ENCODE assay signal across 8 mouse cellular contexts in genomic region chr7:44484841-44485571, GRCm38 (mm10). TPM values are rescaled to one million over a fixed set of nuclear protein-coding genes. Genes with fewer than 3 reads are reported as not detected.
DNase-seq lines count a peak whose midpoint lies in the region; ATAC-seq and TF ChIP-seq lines count a peak whose summit lies in the region.

No protein-coding gene starts in this region.

- no peaks in the 10 kb centered on the region for H3K9me3 ChIP-seq in embryonic facial prominence, embryonic 14.5 days (ENCODE audit: control insufficient read depth, low read length)
- no peaks in the 10 kb centered on the region for H3K9me3 ChIP-seq in heart, embryonic 12.5 days (replicated peaks)
- H3K9me3 ChIP-seq in kidney, embryonic 15.5 days (replicated peaks), result no peaks in the 10 kb centered on the region

- TF ChIP-seq POLR2A in bone marrow, adult 2 months (IDR thresholded peaks at IDR 0.05; ENCODE audit: borderline replicate concordance, control insufficient read depth, low read depth, low read length), result no peak

- peak; percentile 66; the same call in 1 of the 2 replicates for ATAC-seq in embryonic facial prominence, embryonic 14.5 days (ENCODE audit: low read depth)
- no peak for ATAC-seq in heart, embryonic 12.5 days (ENCODE audit: insufficient number of reproducible peaks, low FRiP score)
- ATAC-seq in kidney, embryonic 15.5 days (replicated peaks; ENCODE audit: low FRiP score), result peak; percentile 63; the same call in 1 of the 2 replicates
- peak; percentile 83 for ATAC-seq in monocyte, adult 5-6 weeks (replicated peaks; ENCODE audit: insufficient number of reproducible peaks, low FRiP score, low TSS enrichment, poor library complexity, severe bottlenecking)

- H3K4me1 ChIP-seq in bone marrow, adult 2 months (ENCODE audit: control insufficient read depth, insufficient read depth, low read length), result peaks cover 9% of the 10 kb centered on the region
- no peaks in the 10 kb centered on the region for H3K4me1 ChIP-seq in embryonic facial prominence, embryonic 14.5 days (ENCODE audit: control insufficient read depth, insufficient read depth, low read length)
- peaks cover 33% of the 10 kb centered on the region for H3K4me1 ChIP-seq in heart, embryonic 12.5 days (replicated peaks)
- H3K4me1 ChIP-seq in kidney, embryonic 15.5 days, result no peaks in the 10 kb centered on the region

- H3K4me3 ChIP-seq in bone marrow, adult 2 months (replicated peaks; ENCODE audit: control insufficient read depth, low read depth, low read length), result no peak overlapping the region
- no peak overlapping the region for H3K4me3 ChIP-seq in embryonic facial prominence, embryonic 14.5 days (ENCODE audit: low read depth, low read length)
- H3K4me3 ChIP-seq in heart, embryonic 12.5 days, result no peak overlapping the region
- no peak overlapping the region for H3K4me3 ChIP-seq in kidney, embryonic 15.5 days (replicated peaks)

- 0 out of 2 replicates have a peak overlapping the region, but pooled peaks have one; percentile 11 for H3K27ac ChIP-seq in bone marrow, adult 2 months (ENCODE audit: control insufficient read depth, insufficient read depth, low read depth, low read length, poor library complexity)
- H3K27ac ChIP-seq in embryonic facial prominence, embryonic 14.5 days (replicated peaks; ENCODE audit: low read depth, low read length), result no peak overlapping the region
- peak overlapping the region; percentile 13 for H3K27ac ChIP-seq in heart, embryonic 12.5 days (ENCODE audit: poor library complexity, severe bottlenecking)
- H3K27ac ChIP-seq in kidney, embryonic 15.5 days, result no peak overlapping the region

- TF ChIP-seq CTCF in bone marrow, adult 2 months (IDR thresholded peaks at IDR 0.05; ENCODE audit: control insufficient read depth, insufficient read depth, low read length), result peak; percentile 99

- H3K9ac ChIP-seq in embryonic facial prominence, embryonic 14.5 days (ENCODE audit: low read depth, low read length), result no peak overlapping the region
- peak overlapping the region; percentile 57; the same call in 1 of the 2 replicates for H3K9ac ChIP-seq in heart, embryonic 12.5 days
- no peak overlapping the region for H3K9ac ChIP-seq in kidney, embryonic 15.5 days

- whole genome bisulfite sequencing in bone marrow, adult 2 months, result 41% methylated on average over 5 of the region's 5 CpGs
- WGBS in embryonic facial prominence, embryonic 14.5 days, result 42% methylated on average over 5 of the region's 5 CpGs
- 21% methylated on average over 5 of the region's 5 CpGs for WGBS in heart, embryonic 12.5 days
- WGBS in kidney, embryonic 15.5 days, result 35% methylated on average over 5 of the region's 5 CpGs

- H3K36me3 ChIP-seq in embryonic facial prominence, embryonic 14.5 days (ENCODE audit: control insufficient read depth, insufficient read depth, low read length), result peaks cover 11% of the 10 kb centered on the region; the same call in 1 of the 2 replicates
- peaks cover 24% of the 10 kb centered on the region for H3K36me3 ChIP-seq in heart, embryonic 12.5 days
- peaks cover 13% of the 10 kb centered on the region for H3K36me3 ChIP-seq in kidney, embryonic 15.5 days

- no peak overlapping the region for H3K4me2 ChIP-seq in embryonic facial prominence, embryonic 14.5 days (ENCODE audit: low read depth, low read length)
- H3K4me2 ChIP-seq in heart, embryonic 12.5 days, result peak overlapping the region; percentile 48
- H3K4me2 ChIP-seq in kidney, embryonic 15.5 days, result no peak overlapping the region

- peak; percentile 81 to 83 for DNase-seq in B cell, adult 2 months
- DNase-seq in embryonic facial prominence, embryonic 14.5 days (ENCODE audit: low spot score), result peak; percentile 68
- DNase-seq in liver, result peak; percentile 87
- peak; percentile 78 to 90 for DNase-seq in spleen, postnatal 4 days (ENCODE audit: low spot score in 2 of 2)

- peaks cover 12% of the 10 kb centered on the region for H3K27me3 ChIP-seq in embryonic facial prominence, embryonic 14.5 days (replicated peaks; ENCODE audit: control insufficient read depth, insufficient read depth, low read length)
- peaks cover 5% of the 10 kb centered on the region; the same call in 1 of the 2 replicates for H3K27me3 ChIP-seq in heart, embryonic 12.5 days (replicated peaks)
- H3K27me3 ChIP-seq in kidney, embryonic 15.5 days, result peaks cover 24% of the 10 kb centered on the region

RNA-seq across cellular contexts. Expression of gene Emc10, which starts 11.3 kb away (rescaled TPM):
- 41.8 and 58.8 TPM in 2 replicates for polyA plus RNA-seq in bone marrow, adult 2 months (2011; ENCODE audit: insufficient read depth, insufficient read length, low replicate concordance, missing spikeins)
- polyA plus RNA-seq in embryonic facial prominence, embryonic 14.5 days (2014; fragmentation: Nextera tagmentation; extraction: Ambion mirVana), result 140 and 145 TPM in 2 replicates
- 111 and 114 TPM in 2 replicates for polyA plus RNA-seq in heart, embryonic 12.5 days (2016; fragmentation: Nextera tagmentation; extraction: Ambion mirVana)
- polyA plus RNA-seq in kidney, embryonic 15.5 days (2015; fragmentation: Nextera tagmentation; extraction: Ambion mirVana), result 113 and 120 TPM in 2 replicates
- 21.7 to 29.0 TPM (median 23.3 TPM) in 3 replicates for total RNA-seq in monocyte, adult 5-6 weeks (2017)

RNA-seq across cellular contexts. Expression of gene Fam71e1, which starts 11.4 kb away (rescaled TPM):
- 4.6 and 5.0 TPM in 2 replicates for polyA plus RNA-seq in bone marrow, adult 2 months (2011; ENCODE audit: insufficient read depth, insufficient read length, low replicate concordance, missing spikeins)
- 5.4 and 10.7 TPM in 2 replicates for polyA plus RNA-seq in embryonic facial prominence, embryonic 14.5 days (2014; fragmentation: Nextera tagmentation; extraction: Ambion mirVana)
- 10.1 and 12.7 TPM in 2 replicates for polyA plus RNA-seq in heart, embryonic 12.5 days (2016; fragmentation: Nextera tagmentation; extraction: Ambion mirVana)
- polyA plus RNA-seq in kidney, embryonic 15.5 days (2015; fragmentation: Nextera tagmentation; extraction: Ambion mirVana), result 14.3 and 16.5 TPM in 2 replicates
- 2.0 TPM in 1 of 3 replicates, not detected in the others for total RNA-seq in monocyte, adult 5-6 weeks (2017)

RNA-seq across cellular contexts. Expression of gene Josd2, which starts 17.2 kb away (rescaled TPM):
- polyA plus RNA-seq in bone marrow, adult 2 months (2011; ENCODE audit: insufficient read depth, insufficient read length, low replicate concordance, missing spikeins), result 128 and 154 TPM in 2 replicates
- polyA plus RNA-seq in embryonic facial prominence, embryonic 14.5 days (2014; fragmentation: Nextera tagmentation; extraction: Ambion mirVana), result 91.2 and 92.8 TPM in 2 replicates
- 141 and 145 TPM in 2 replicates for polyA plus RNA-seq in heart, embryonic 12.5 days (2016; fragmentation: Nextera tagmentation; extraction: Ambion mirVana)
- polyA plus RNA-seq in kidney, embryonic 15.5 days (2015; fragmentation: Nextera tagmentation; extraction: Ambion mirVana), result 72.5 and 78.9 TPM in 2 replicates
- 12.9 to 40.9 TPM (median 17.1 TPM) in 3 replicates for total RNA-seq in monocyte, adult 5-6 weeks (2017)

RNA-seq across cellular contexts. Expression of gene Aspdh, which starts 19.8 kb away (rescaled TPM):
- polyA plus RNA-seq in bone marrow, adult 2 months (2011; ENCODE audit: insufficient read depth, insufficient read length, low replicate concordance, missing spikeins), result not detected in 2 replicates
- polyA plus RNA-seq in embryonic facial prominence, embryonic 14.5 days (2014; fragmentation: Nextera tagmentation; extraction: Ambion mirVana), result 0.43 and 0.47 TPM in 2 replicates
- polyA plus RNA-seq in heart, embryonic 12.5 days (2016; fragmentation: Nextera tagmentation; extraction: Ambion mirVana), result 0.46 and 1.5 TPM in 2 replicates
- polyA plus RNA-seq in kidney, embryonic 15.5 days (2015; fragmentation: Nextera tagmentation; extraction: Ambion mirVana), result 3.2 and 3.9 TPM in 2 replicates
- not detected in 3 replicates for total RNA-seq in monocyte, adult 5-6 weeks (2017)

RNA-seq across cellular contexts. Expression of gene Mybpc2, which starts 39.5 kb away (rescaled TPM):
- polyA plus RNA-seq in bone marrow, adult 2 months (2011; ENCODE audit: insufficient read depth, insufficient read length, low replicate concordance, missing spikeins), result 1.5 and 5.4 TPM in 2 replicates
- polyA plus RNA-seq in embryonic facial prominence, embryonic 14.5 days (2014; fragmentation: Nextera tagmentation; extraction: Ambion mirVana), result 0.38 and 0.57 TPM in 2 replicates
- 0.94 and 1.2 TPM in 2 replicates for polyA plus RNA-seq in heart, embryonic 12.5 days (2016; fragmentation: Nextera tagmentation; extraction: Ambion mirVana)
- 0.16 and 0.27 TPM in 2 replicates for polyA plus RNA-seq in kidney, embryonic 15.5 days (2015; fragmentation: Nextera tagmentation; extraction: Ambion mirVana)
- 10.7 TPM in 1 of 3 replicates, not detected in the others for total RNA-seq in monocyte, adult 5-6 weeks (2017)

Comparison
In these comparisons a context has a peak if more than half of its experiments do, and no peak if none do; other contexts are left out.
1. H3K27ac ChIP-seq: peak in bone marrow, adult 2 months (single experiment) and heart, embryonic 12.5 days (single experiment); none in embryonic facial prominence, embryonic 14.5 days (single experiment) and kidney, embryonic 15.5 days (single experiment).
2. Peak in every context shown above with its lines, with median percentiles within 50 percentile points of each other: DNase-seq.